Mouse (Mus musculus) inflammation-experienced regulatory T-cells, adult 6 months (primary cell): Measurements from ENCODE around the gene Tenm2. TPM values are rescaled to one million over a fixed set of nuclear protein-coding genes. Genes with fewer than 3 reads are reported as not detected.

Experiments used
- ATAC-seq: one replicate; pipeline ENCODE4 v1.8.0; 2017
- polyA plus RNA-seq, 3 experiments: library from polyadenylated mRNA; unstranded; fragments of 100-300 nt; shearing (Covaris generic); gene quantifications; one replicate each; pipeline ENCODE4 v1.2.1; 2017

Tenm2 gene
- polyA plus RNA-seq, 3 experiments from 2014 or later: not detected

- no peak for ATAC-seq
These were observed 781.7 kb downstream of the Tenm2 start for GRCm38 (mm10) chr11:36454076-36454475.

- ATAC-seq: no peak
These were observed 783.3 kb downstream of the Tenm2 start for GRCm38 (mm10) chr11:36452436-36452835.

GRCm38 (mm10) chr11:36446351-36446750, 789.4 kb downstream of the Tenm2 start:
- no peak for ATAC-seq

- no peak for ATAC-seq
These were observed 791.9 kb downstream of the Tenm2 start for GRCm38 (mm10) chr11:36443821-36444220.

GRCm38 (mm10) chr11:36441801-36442200, 794.0 kb downstream of the Tenm2 start:
- ATAC-seq: no peak

GRCm38 (mm10) chr11:36436251-36436650, 799.5 kb downstream of the Tenm2 start:
- no peak for ATAC-seq

- no peak for ATAC-seq
These were observed 806.8 kb downstream of the Tenm2 start for GRCm38 (mm10) chr11:36428947-36429346.

GRCm38 (mm10) chr11:36424959-36425358, 810.8 kb downstream of the Tenm2 start:
- no peak for ATAC-seq

GRCm38 (mm10) chr11:36420047-36420446, 815.7 kb downstream of the Tenm2 start:
- no peak for ATAC-seq

GRCm38 (mm10) chr11:36415244-36415643, 820.5 kb downstream of the Tenm2 start:
- ATAC-seq: no peak

- ATAC-seq: no peak
These were observed 824.9 kb downstream of the Tenm2 start for GRCm38 (mm10) chr11:36410881-36411280.

- no peak for ATAC-seq
These were observed 839.7 kb downstream of the Tenm2 start for GRCm38 (mm10) chr11:36395803-36396710.

GRCm38 (mm10) chr11:36384696-36385095, 851.1 kb downstream of the Tenm2 start:
- no peak for ATAC-seq

- no peak for ATAC-seq
These were observed 864.0 kb downstream of the Tenm2 start for GRCm38 (mm10) chr11:36371814-36372213.

GRCm38 (mm10) chr11:36365067-36365466, 870.7 kb downstream of the Tenm2 start:
- ATAC-seq: no peak

GRCm38 (mm10) chr11:36364441-36364840, 871.3 kb downstream of the Tenm2 start:
- no peak for ATAC-seq

GRCm38 (mm10) chr11:36362514-36362913, 873.2 kb downstream of the Tenm2 start:
- no peak for ATAC-seq

GRCm38 (mm10) chr11:36353252-36353651, 882.5 kb downstream of the Tenm2 start:
- no peak for ATAC-seq

GRCm38 (mm10) chr11:36351752-36352151, 884.0 kb downstream of the Tenm2 start:
- no peak for ATAC-seq

- ATAC-seq: no peak
These were observed 884.4 kb downstream of the Tenm2 start for GRCm38 (mm10) chr11:36351341-36351740.

GRCm38 (mm10) chr11:36350264-36350663, 885.5 kb downstream of the Tenm2 start:
- no peak for ATAC-seq

- ATAC-seq: no peak
These were observed 885.9 kb downstream of the Tenm2 start for GRCm38 (mm10) chr11:36349856-36350255.

- no peak for ATAC-seq
These were observed 894.0 kb downstream of the Tenm2 start for GRCm38 (mm10) chr11:36341799-36342198.

GRCm38 (mm10) chr11:36338424-36338823, 897.3 kb downstream of the Tenm2 start:
- ATAC-seq: no peak
